ENCODE assay signal across 16 mouse cellular contexts in genomic region chr17:31113191-31113856, GRCm38 (mm10). TPM values are rescaled to one million over a fixed set of nuclear protein-coding genes. Genes with fewer than 3 reads are reported as not detected.
DNase-seq lines count a peak whose midpoint lies in the region; ATAC-seq lines count a peak whose summit lies in the region.
"Had no signal": no experiment of that assay in that cellular context is flagged by ENCODE, and none has a peak within 500 bp of the region (broad histone marks: within the 10 kb centered on the region; RNA-seq: fewer than 3 reads in every experiment).

No protein-coding gene starts in this region.

- DNase-seq in neural tube, embryonic 11.5 days (ENCODE audit: low spot score): peak; percentile 19
- DNase-seq in hindbrain, embryonic 11.5 days (ENCODE audit: low spot score): peak; percentile 43
- no peak for DNase-seq in heart, postnatal 4 days
- no peak for DNase-seq in cerebellum, postnatal 14 days
- DNase-seq in kidney, postnatal 10 days: no peak
- DNase-seq: adrenal gland, adult 2 months; heart, adult 18-20 months; heart, postnatal 36 days; kidney, adult 8-10 months; lung, postnatal 10 days; thymus, adult 18-20 months had no signal

- no peak overlapping the region for H3K9ac ChIP-seq in forebrain, embryonic 12.5 days
- H3K9ac ChIP-seq in forebrain, embryonic 15.5 days (replicated peaks): no peak overlapping the region
- H3K9ac ChIP-seq in neural tube, embryonic 11.5 days (ENCODE audit: low read length): no peak overlapping the region
- no peak overlapping the region for H3K9ac ChIP-seq in neural tube, embryonic 15.5 days (replicated peaks)
- peak overlapping the region; percentile 21; the same call in 1 of the 2 replicates for H3K9ac ChIP-seq in hindbrain, embryonic 11.5 days (ENCODE audit: low read depth, low read length)
- H3K9ac ChIP-seq: liver, embryonic 12.5 days had no signal

- H3K4me1 ChIP-seq in forebrain, embryonic 12.5 days: peaks cover 19% of the 10 kb centered on the region
- no peaks in the 10 kb centered on the region; the same call in 1 of the 2 replicates for H3K4me1 ChIP-seq in forebrain, embryonic 15.5 days
- peaks cover 4% of the 10 kb centered on the region; the same call in 1 of the 2 replicates for H3K4me1 ChIP-seq in neural tube, embryonic 11.5 days (ENCODE audit: control insufficient read depth, insufficient read depth, low read length)
- H3K4me1 ChIP-seq in neural tube, embryonic 15.5 days: no peaks in the 10 kb centered on the region
- H3K4me1 ChIP-seq in hindbrain, embryonic 11.5 days (replicated peaks; ENCODE audit: control insufficient read depth, insufficient read depth, low read length): peaks cover 3% of the 10 kb centered on the region

- no peak for ATAC-seq in forebrain, embryonic 12.5 days (ENCODE audit: low FRiP score)
- no peak for ATAC-seq in forebrain, embryonic 15.5 days (replicated peaks)
- no peak for ATAC-seq in neural tube, embryonic 11.5 days (ENCODE audit: insufficient read depth, low FRiP score, low TSS enrichment)
- ATAC-seq in neural tube, embryonic 15.5 days (ENCODE audit: low FRiP score): no peak
- no peak for ATAC-seq in hindbrain, embryonic 11.5 days (ENCODE audit: low FRiP score)
- ATAC-seq: liver, embryonic 12.5 days had no signal

- peak overlapping the region; percentile 15 for H3K27ac ChIP-seq in forebrain, embryonic 12.5 days
- no peak overlapping the region for H3K27ac ChIP-seq in forebrain, embryonic 15.5 days (replicated peaks)
- no peak overlapping the region for H3K27ac ChIP-seq in neural tube, embryonic 11.5 days (ENCODE audit: low read depth, low read length)
- H3K27ac ChIP-seq in neural tube, embryonic 15.5 days (replicated peaks): no peak overlapping the region
- H3K27ac ChIP-seq in hindbrain, embryonic 11.5 days (ENCODE audit: low read depth, low read length): no peak overlapping the region
- H3K27ac ChIP-seq: liver, embryonic 12.5 days had no signal

- no peaks in the 10 kb centered on the region for H3K9me3 ChIP-seq in forebrain, embryonic 12.5 days
- H3K9me3 ChIP-seq in forebrain, embryonic 15.5 days: no peaks in the 10 kb centered on the region
- H3K9me3 ChIP-seq in neural tube, embryonic 11.5 days (ENCODE audit: control insufficient read depth, low read length): no peaks in the 10 kb centered on the region
- no peaks in the 10 kb centered on the region for H3K9me3 ChIP-seq in neural tube, embryonic 15.5 days (replicated peaks)
- no peaks in the 10 kb centered on the region for H3K9me3 ChIP-seq in hindbrain, embryonic 11.5 days (ENCODE audit: control insufficient read depth, low read length)
- H3K9me3 ChIP-seq: liver, embryonic 12.5 days had no signal

- peaks cover 26% of the 10 kb centered on the region for H3K36me3 ChIP-seq in forebrain, embryonic 12.5 days (replicated peaks)
- H3K36me3 ChIP-seq in forebrain, embryonic 15.5 days: peaks cover 45% of the 10 kb centered on the region
- H3K36me3 ChIP-seq in neural tube, embryonic 11.5 days (ENCODE audit: control insufficient read depth, insufficient read depth, low read length): no peaks in the 10 kb centered on the region
- H3K36me3 ChIP-seq in neural tube, embryonic 15.5 days: peaks cover 71% of the 10 kb centered on the region
- no peaks in the 10 kb centered on the region for H3K36me3 ChIP-seq in hindbrain, embryonic 11.5 days (ENCODE audit: control insufficient read depth, insufficient read depth, low read length)

- no peak overlapping the region for H3K4me3 ChIP-seq in forebrain, embryonic 12.5 days (replicated peaks)
- no peak overlapping the region for H3K4me3 ChIP-seq in forebrain, embryonic 15.5 days
- no peak overlapping the region for H3K4me3 ChIP-seq in neural tube, embryonic 11.5 days (ENCODE audit: low read depth, low read length)
- H3K4me3 ChIP-seq in neural tube, embryonic 15.5 days (replicated peaks): no peak overlapping the region
- H3K4me3 ChIP-seq in hindbrain, embryonic 11.5 days (ENCODE audit: low read depth, low read length): no peak overlapping the region
- H3K4me3 ChIP-seq: liver, embryonic 12.5 days had no signal

- no peak overlapping the region for H3K4me2 ChIP-seq in forebrain, embryonic 12.5 days
- H3K4me2 ChIP-seq in forebrain, embryonic 15.5 days (replicated peaks): no peak overlapping the region
- H3K4me2 ChIP-seq in neural tube, embryonic 11.5 days (ENCODE audit: low read depth): no peak overlapping the region
- no peak overlapping the region for H3K4me2 ChIP-seq in neural tube, embryonic 15.5 days
- no peak overlapping the region for H3K4me2 ChIP-seq in hindbrain, embryonic 11.5 days (replicated peaks; ENCODE audit: low read depth, low read length)
- H3K4me2 ChIP-seq: liver, embryonic 12.5 days had no signal

- 23% methylated on average over 9 of the region's 9 CpGs for WGBS in forebrain, embryonic 12.5 days
- WGBS in forebrain, embryonic 15.5 days: 14% methylated on average over 9 of the region's 9 CpGs
- WGBS in neural tube, embryonic 11.5 days: 31% methylated on average over 9 of the region's 9 CpGs
- WGBS in neural tube, embryonic 15.5 days: 32% methylated on average over 9 of the region's 9 CpGs
- 33% methylated on average over 9 of the region's 9 CpGs for WGBS in hindbrain, embryonic 11.5 days

- no peaks in the 10 kb centered on the region for H3K27me3 ChIP-seq in forebrain, embryonic 12.5 days
- no peaks in the 10 kb centered on the region for H3K27me3 ChIP-seq in forebrain, embryonic 15.5 days
- no peaks in the 10 kb centered on the region for H3K27me3 ChIP-seq in neural tube, embryonic 11.5 days (ENCODE audit: control insufficient read depth, insufficient read depth, low read length)
- no peaks in the 10 kb centered on the region for H3K27me3 ChIP-seq in neural tube, embryonic 15.5 days (replicated peaks)
- no peaks in the 10 kb centered on the region for H3K27me3 ChIP-seq in hindbrain, embryonic 11.5 days (ENCODE audit: control insufficient read depth, insufficient read depth, low read length)
- H3K27me3 ChIP-seq: liver, embryonic 12.5 days had no signal

RNA-seq across cellular contexts. Expression of gene Tff3, which starts 16.1 kb away (rescaled TPM):
- 0.88 TPM in 1 of 2 replicates, not detected in the other for polyA plus RNA-seq in forebrain, embryonic 12.5 days (2016; fragmentation: Nextera tagmentation; extraction: Ambion mirVana)
- 0.39 TPM in 1 of 2 replicates, not detected in the other for polyA plus RNA-seq in forebrain, embryonic 15.5 days (2015; fragmentation: Nextera tagmentation; extraction: Ambion mirVana)
- polyA plus RNA-seq in neural tube, embryonic 11.5 days (2014; fragmentation: Nextera tagmentation; extraction: Ambion mirVana): 0.53 TPM in 1 of 2 replicates, not detected in the other
- 3.2 and 32.6 TPM in 2 replicates for polyA plus RNA-seq in neural tube, embryonic 15.5 days (2015; fragmentation: Nextera tagmentation; extraction: Ambion mirVana)
- 0.35 and 0.79 TPM in 2 replicates for polyA plus RNA-seq in hindbrain, embryonic 11.5 days (2014; fragmentation: Nextera tagmentation; extraction: Ambion mirVana)
- not detected for total RNA-seq in heart, postnatal 4 days (2021)
- total RNA-seq: adrenal gland, adult 2 months; heart, adult 18-20 months; heart, postnatal 36 days; layer of hippocampus, adult 8-10 months had no signal

RNA-seq across cellular contexts. Expression of gene Tff2, which starts 30.8 kb away (rescaled TPM):
- not detected in 2 replicates for polyA plus RNA-seq in forebrain, embryonic 12.5 days (2016; fragmentation: Nextera tagmentation; extraction: Ambion mirVana)
- not detected in 2 replicates for polyA plus RNA-seq in forebrain, embryonic 15.5 days (2015; fragmentation: Nextera tagmentation; extraction: Ambion mirVana)
- not detected in 2 replicates for polyA plus RNA-seq in neural tube, embryonic 11.5 days (2014; fragmentation: Nextera tagmentation; extraction: Ambion mirVana)
- not detected in 2 replicates for polyA plus RNA-seq in neural tube, embryonic 15.5 days (2015; fragmentation: Nextera tagmentation; extraction: Ambion mirVana)
- not detected in 2 replicates for polyA plus RNA-seq in hindbrain, embryonic 11.5 days (2014; fragmentation: Nextera tagmentation; extraction: Ambion mirVana)
- not detected for total RNA-seq in heart, postnatal 4 days (2021)
- total RNA-seq: adrenal gland, adult 2 months; heart, adult 18-20 months; heart, postnatal 36 days; layer of hippocampus, adult 8-10 months had no signal
- polyA plus RNA-seq: adrenal gland, adult 2 months; liver, embryonic 12.5 days had no signal

RNA-seq across cellular contexts. Expression of gene Tff1, which starts 51.8 kb away (rescaled TPM):
- polyA plus RNA-seq in forebrain, embryonic 12.5 days (2016; fragmentation: Nextera tagmentation; extraction: Ambion mirVana): not detected in 2 replicates
- not detected in 2 replicates for polyA plus RNA-seq in forebrain, embryonic 15.5 days (2015; fragmentation: Nextera tagmentation; extraction: Ambion mirVana)
- polyA plus RNA-seq in neural tube, embryonic 11.5 days (2014; fragmentation: Nextera tagmentation; extraction: Ambion mirVana): not detected in 2 replicates
- polyA plus RNA-seq in neural tube, embryonic 15.5 days (2015; fragmentation: Nextera tagmentation; extraction: Ambion mirVana): 4.6 TPM in 1 of 2 replicates, not detected in the other
- not detected in 2 replicates for polyA plus RNA-seq in hindbrain, embryonic 11.5 days (2014; fragmentation: Nextera tagmentation; extraction: Ambion mirVana)
- not detected for total RNA-seq in heart, postnatal 4 days (2021)
- total RNA-seq: adrenal gland, adult 2 months; heart, adult 18-20 months; heart, postnatal 36 days; layer of hippocampus, adult 8-10 months had no signal

RNA-seq across cellular contexts. Expression of gene Abcg1, which starts 55.8 kb away (rescaled TPM):
- polyA plus RNA-seq in forebrain, embryonic 12.5 days (2016; fragmentation: Nextera tagmentation; extraction: Ambion mirVana): 16.2 and 16.5 TPM in 2 replicates
- 20.2 and 20.8 TPM in 2 replicates for polyA plus RNA-seq in forebrain, embryonic 15.5 days (2015; fragmentation: Nextera tagmentation; extraction: Ambion mirVana)
- 8.5 and 9.7 TPM in 2 replicates for polyA plus RNA-seq in neural tube, embryonic 11.5 days (2014; fragmentation: Nextera tagmentation; extraction: Ambion mirVana)
- polyA plus RNA-seq in neural tube, embryonic 15.5 days (2015; fragmentation: Nextera tagmentation; extraction: Ambion mirVana): 18.5 and 19.9 TPM in 2 replicates
- 9.7 and 10.5 TPM in 2 replicates for polyA plus RNA-seq in hindbrain, embryonic 11.5 days (2014; fragmentation: Nextera tagmentation; extraction: Ambion mirVana)
- 1 to 10 TPM; 5.3 to 7.8 TPM for total RNA-seq in heart, postnatal 4 days (2021)

Comparison
In these comparisons a context has a peak if more than half of its experiments do, and no peak if none do; other contexts are left out.
1. DNase-seq: peak in neural tube, embryonic 11.5 days (single experiment) and hindbrain, embryonic 11.5 days (single experiment); none in heart, postnatal 4 days (single experiment), cerebellum, postnatal 14 days (0 of 2) and kidney, postnatal 10 days (single experiment).